Mouse (Mus musculus) embryonic facial prominence, embryonic 10.5 days (tissue): ENCODE data around the gene Serpina1f. TPM values are rescaled to one million over a fixed set of nuclear protein-coding genes. Genes with fewer than 3 reads are reported as not detected.
"Not testable (repeated sequence)": the region's sequence is repeated elsewhere in the genome, so short reads cannot be mapped to it uniquely, and the experiment has no call there.

Experiments
- DNase-seq: peaks from one replicate; pipeline ENCODE4 v3.0.0-alpha.2; 2017; ENCODE audit warnings: low spot score
- H3K27ac ChIP-seq: fragments of 300-500 bp; sonication (generic); replicated peaks from 2 replicates; pipeline ENCODE4 v1.5.1; 2016; ENCODE audit warnings: mild to moderate bottlenecking
- H3K27me3 ChIP-seq: fragments of 300-500 bp; sonication (generic); replicated peaks from 2 replicates; pipeline ENCODE4 v1.6.1; 2016; ENCODE audit warnings: low read depth, mild to moderate bottlenecking; ENCODE audit not compliant: poor library complexity, severe bottlenecking
- H3K36me3 ChIP-seq: fragments of 300-500 bp; sonication (generic); replicated peaks from 2 replicates; pipeline ENCODE4 v1.6.1; 2016; ENCODE audit warnings: mild to moderate bottlenecking, moderate library complexity
- H3K4me1 ChIP-seq: fragments of 300-500 bp; sonication (generic); 2 replicates; pipeline ENCODE4 v1.6.1; 2016
- H3K4me3 ChIP-seq: fragments of 300-500 bp; sonication (generic); 2 replicates; pipeline ENCODE4 v1.5.1; 2016; ENCODE audit warnings: mild to moderate bottlenecking, moderate library complexity
- H3K9me3 ChIP-seq: fragments of 300-500 bp; sonication (generic); 2 replicates; pipeline ENCODE4 v1.6.1; 2016; ENCODE audit warnings: mild to moderate bottlenecking
- WGBS: fragments of 180-500 bp; shearing (Covaris S2); methylation state at CpG from one replicate; pipeline ENCODE4 v1.1.7; 2016; 5-methylcytosine and 5-hydroxymethylcytosine counted together
- polyA plus RNA-seq: library from polyadenylated mRNA; unstranded; fragments of >200 nt; fragmentation: Nextera tagmentation; extraction: Ambion mirVana; gene quantifications from 2 replicates; pipeline ENCODE4 v1.2.1, GENCODE M21; 2016

The Serpina1f gene
- polyA plus RNA-seq, 1 experiment from 2014 or later: not detected

DNA sequence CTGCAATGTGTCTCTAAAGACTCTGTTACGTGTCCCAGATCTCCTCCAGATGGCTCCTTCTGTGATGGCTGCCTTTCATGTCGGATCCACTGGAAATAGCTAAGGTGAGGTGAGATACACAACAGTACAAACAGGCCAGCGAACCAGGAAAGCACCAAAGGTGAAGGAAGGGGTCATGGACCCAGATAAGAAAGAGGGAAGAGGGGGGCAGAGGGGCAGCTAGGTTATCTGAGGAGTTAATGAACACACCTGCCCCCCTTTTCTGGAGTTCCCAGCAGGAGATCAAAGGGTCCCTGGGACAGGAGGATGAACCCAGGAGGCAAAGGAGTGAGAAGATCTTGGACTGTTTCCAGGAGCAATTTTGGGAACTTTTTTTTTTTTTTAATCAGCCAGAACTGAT, 9.9 kb downstream of the Serpina1f start:
- no peaks in the 10 kb centered on the region for H3K9me3 ChIP-seq
- H3K36me3 ChIP-seq: no peaks in the 10 kb centered on the region
- no peaks in the 10 kb centered on the region for H3K4me1 ChIP-seq
- no peak overlapping the region for H3K4me3 ChIP-seq
- 82% methylated on average over 3 of the region's 3 CpGs for WGBS
- no peak for DNase-seq
- no peak overlapping the region for H3K27ac ChIP-seq
- H3K27me3 ChIP-seq: no peaks in the 10 kb centered on the region

DNA sequence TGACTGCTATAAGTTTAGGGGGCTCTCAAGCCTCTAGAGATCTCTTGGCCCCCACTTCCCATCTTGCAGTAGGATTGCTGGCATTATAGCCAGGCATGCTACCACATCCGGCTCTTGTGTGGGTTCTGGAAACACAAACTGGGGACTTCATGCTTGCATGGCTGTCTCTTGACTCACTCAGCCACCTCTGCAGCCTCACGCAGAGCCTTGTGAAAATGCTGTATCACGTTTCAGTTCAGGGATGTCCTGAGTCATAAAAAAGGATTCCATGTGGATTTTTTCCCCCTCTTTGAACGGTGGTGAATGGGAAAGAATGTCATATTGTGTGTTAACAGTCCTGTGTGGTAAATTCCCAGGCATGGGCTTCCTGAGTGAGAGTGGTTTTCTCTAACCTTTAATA, 11.6 kb downstream of the Serpina1f start:
- H3K4me1 ChIP-seq: no peaks in the 10 kb centered on the region
- H3K27me3 ChIP-seq: no peaks in the 10 kb centered on the region
- DNase-seq: no peak
- H3K4me3 ChIP-seq: no peak overlapping the region
- H3K36me3 ChIP-seq: no peaks in the 10 kb centered on the region
- WGBS: 66% methylated on average over 4 of the region's 4 CpGs
- H3K27ac ChIP-seq: no peak overlapping the region
- H3K9me3 ChIP-seq: no peaks in the 10 kb centered on the region

DNA sequence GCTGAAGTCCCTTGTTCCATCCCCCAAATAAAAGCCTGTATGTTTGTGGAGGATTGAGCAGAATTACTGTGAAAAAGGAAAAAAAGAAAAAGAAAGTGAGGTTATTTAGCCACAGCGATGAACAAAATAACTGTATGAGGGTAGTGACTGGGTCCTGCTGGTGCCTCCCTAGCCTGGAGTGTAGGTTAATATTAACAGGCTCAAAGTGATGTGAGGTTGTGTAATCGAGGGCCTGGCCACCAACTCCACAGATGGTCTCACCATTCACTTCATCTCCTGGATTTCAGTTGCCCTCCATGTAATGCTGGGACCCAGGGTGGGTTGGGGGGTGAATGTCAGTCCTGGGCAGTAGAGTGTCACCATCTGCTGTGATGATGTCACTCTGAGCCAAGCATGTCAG, 13.6 kb downstream of the Serpina1f start:
- H3K36me3 ChIP-seq: no peaks in the 10 kb centered on the region
- WGBS: 81% methylated on average over 2 of the region's 2 CpGs

DNA sequence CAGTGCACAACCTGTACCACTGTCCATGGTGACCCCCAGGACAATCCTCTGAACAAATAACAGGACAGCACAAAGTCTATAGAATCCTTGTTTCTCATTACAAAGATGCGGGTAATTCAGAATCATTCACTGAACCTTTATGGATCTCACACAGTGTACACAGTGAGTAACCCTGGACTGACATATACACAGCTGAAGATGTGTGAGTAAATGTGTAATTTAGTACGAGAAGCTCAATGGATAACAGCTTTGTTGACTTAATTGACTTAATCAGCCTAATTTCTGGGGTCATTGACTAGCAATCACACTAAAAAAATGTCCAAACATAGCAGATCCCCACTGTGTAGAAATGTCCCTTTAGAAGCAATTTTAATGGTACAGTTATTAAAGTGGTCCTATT, 14.2 kb downstream of the Serpina1f start:
- WGBS: 82% methylated on average over 2 of the region's 2 CpGs
- DNase-seq: no peak

More for the DNA sequence above, 13.6 kb downstream of the Serpina1f start:
- Histone ChIP-seq H3K4me3 (no peak overlapping the region), H3K9me3 (no peaks in the 10 kb centered on the region), H3K27me3 (no peaks in the 10 kb centered on the region), H3K4me1 (no peaks in the 10 kb centered on the region), H3K27ac (no peak overlapping the region)
- DNase-seq: no peak

DNA sequence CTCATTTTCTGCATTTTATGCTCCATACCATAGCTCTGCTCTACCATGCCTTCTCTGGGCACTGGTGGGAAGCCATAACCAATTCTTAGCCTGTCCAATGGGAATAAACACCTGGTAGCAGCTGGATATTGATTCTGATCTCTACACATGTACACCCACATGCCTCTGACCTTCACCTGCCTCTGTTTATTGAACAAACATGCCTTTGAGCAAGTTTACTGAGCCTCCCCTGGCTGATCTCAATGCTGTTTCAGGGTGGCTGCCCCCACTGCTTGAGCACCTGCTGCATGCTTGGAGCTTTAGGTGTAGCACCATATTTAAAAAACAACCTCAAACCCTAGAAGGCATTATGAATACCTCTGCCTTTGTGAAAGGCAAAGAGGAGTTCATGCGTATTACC, 15.5 kb downstream of the Serpina1f start:
- not testable (repeated sequence) for H3K27ac ChIP-seq, H3K4me3 ChIP-seq, H3K4me1 ChIP-seq, H3K27me3 ChIP-seq, H3K36me3 ChIP-seq, DNase-seq, H3K9me3 ChIP-seq
- 98% methylated on average over 1 of the region's 1 CpGs for WGBS

More for the DNA sequence above, 14.2 kb downstream of the Serpina1f start:
- Histone ChIP-seq H3K36me3 (no peaks in the 10 kb centered on the region), H3K4me3 (no peak overlapping the region), H3K27me3 (no peaks in the 10 kb centered on the region), H3K9me3 (no peaks in the 10 kb centered on the region), H3K4me1 (no peaks in the 10 kb centered on the region), H3K27ac (no peak overlapping the region)

DNA sequence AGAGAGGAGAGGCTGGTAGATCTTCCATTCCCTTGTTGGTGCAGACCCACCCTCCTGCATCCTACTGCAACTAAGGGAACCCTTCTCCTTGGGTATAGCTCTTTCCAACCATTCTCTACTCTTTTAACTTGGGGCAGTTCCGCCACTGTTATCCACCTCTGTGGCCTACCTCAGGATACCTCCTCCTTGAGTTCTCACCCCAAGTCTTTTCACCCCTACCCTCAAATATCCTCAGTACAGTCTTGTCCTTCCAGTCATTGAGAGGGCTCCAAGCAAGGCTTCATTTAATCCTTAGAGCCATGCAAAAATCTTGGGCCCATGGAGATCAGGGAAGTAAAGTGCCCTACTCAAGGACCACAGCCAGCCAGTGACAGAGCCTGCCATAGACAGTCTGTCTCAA, 19.3 kb downstream of the Serpina1f start, which contains the start of gene Serpina16:
Serpina16 (minus strand) TSS at position 101 of the 400 bp plus-strand sequence.
- no peak within 1 kb of the TSS for H3K4me3 ChIP-seq
- no peaks in the 10 kb centered on the region for H3K9me3 ChIP-seq
- no peaks in the 10 kb centered on the region for H3K36me3 ChIP-seq
- WGBS: 88% methylated on average over 1 of the region's 1 CpGs
- H3K27me3 ChIP-seq: no peaks in the 10 kb centered on the region
- no peak within 1 kb of the TSS for H3K27ac ChIP-seq
- H3K4me1 ChIP-seq: no peaks in the 10 kb centered on the region
- DNase-seq: no peak

DNA sequence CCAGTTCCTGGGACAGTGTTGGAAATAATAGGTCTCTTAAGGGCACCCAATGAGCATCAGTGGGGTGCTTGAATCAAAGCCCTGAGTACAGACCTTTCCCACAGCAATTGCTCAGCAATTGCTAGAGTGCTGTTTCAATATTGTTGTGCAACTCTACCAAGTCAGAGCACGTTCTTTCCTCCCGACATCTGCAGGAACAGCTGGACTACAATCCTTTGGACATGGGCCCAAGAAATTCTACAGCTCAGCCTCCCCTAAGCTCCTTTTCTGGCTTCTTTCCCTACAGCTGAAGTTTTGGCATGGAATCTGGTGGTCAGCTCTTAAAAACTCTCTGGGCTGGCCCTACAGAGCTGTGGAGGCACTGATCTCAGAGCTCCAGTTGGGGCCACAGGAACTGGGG, 22.1 kb downstream of the Serpina1f start:
- no peaks in the 10 kb centered on the region for H3K36me3 ChIP-seq
- 90% methylated on average over 2 of the region's 2 CpGs for WGBS

DNA sequence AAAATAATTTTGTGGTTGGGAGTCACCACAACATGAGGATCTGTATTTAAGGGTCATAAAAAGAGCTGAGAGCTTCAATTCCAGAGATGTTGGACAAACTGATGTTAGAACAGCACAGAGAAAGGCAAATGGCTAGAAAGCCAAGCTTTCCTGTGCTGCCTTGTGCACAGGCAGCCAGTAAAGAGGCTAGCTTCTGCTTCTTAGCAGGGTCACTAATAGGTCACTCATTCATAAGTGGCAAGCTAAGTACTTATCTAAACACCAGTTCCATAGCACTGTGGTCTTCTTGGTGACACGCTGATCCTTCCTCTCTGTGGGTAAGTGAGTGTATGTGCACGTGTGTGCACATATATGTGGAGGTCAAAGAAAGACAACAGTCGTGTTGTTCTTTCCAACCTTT, 23.8 kb downstream of the Serpina1f start:
- Histone ChIP-seq H3K27ac (no peak overlapping the region), H3K36me3 (no peaks in the 10 kb centered on the region), H3K9me3 (no peaks in the 10 kb centered on the region), H3K4me3 (no peak overlapping the region), H3K4me1 (no peaks in the 10 kb centered on the region), H3K27me3 (no peaks in the 10 kb centered on the region)
- 81% methylated on average over 3 of the region's 3 CpGs for WGBS
- DNase-seq: no peak

More for the DNA sequence above, 22.1 kb downstream of the Serpina1f start:
- Histone ChIP-seq H3K27me3 (no peaks in the 10 kb centered on the region), H3K4me1 (no peaks in the 10 kb centered on the region), H3K27ac (no peak overlapping the region), H3K9me3 (no peaks in the 10 kb centered on the region), H3K4me3 (no peak overlapping the region)
- no peak for DNase-seq

DNA sequence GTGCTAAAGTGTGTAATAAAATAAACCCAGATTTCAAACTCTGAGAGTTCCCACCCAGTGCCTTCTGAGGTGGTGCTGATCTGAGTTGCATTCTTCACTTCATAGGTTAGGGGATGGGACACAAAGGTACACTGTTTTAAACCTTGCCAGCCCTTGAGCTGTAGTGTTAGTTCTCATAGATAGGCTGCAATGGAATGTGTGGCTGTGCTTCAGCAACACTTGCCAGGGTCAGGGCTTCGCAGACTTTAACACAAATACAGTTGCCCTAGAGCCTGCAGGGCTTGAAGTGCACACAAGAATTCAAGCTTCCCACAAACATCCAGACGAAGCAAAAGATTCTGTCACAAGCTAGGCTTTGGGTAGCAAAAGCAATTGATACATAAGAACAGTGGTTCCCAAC, 24.4 kb downstream of the Serpina1f start:
- Histone ChIP-seq H3K36me3 (no peaks in the 10 kb centered on the region), H3K4me3 (no peak overlapping the region), H3K4me1 (no peaks in the 10 kb centered on the region), H3K9me3 (no peaks in the 10 kb centered on the region), H3K27ac (no peak overlapping the region), H3K27me3 (no peaks in the 10 kb centered on the region)
- 67% methylated on average over 2 of the region's 2 CpGs for WGBS
- no peak for DNase-seq

DNA sequence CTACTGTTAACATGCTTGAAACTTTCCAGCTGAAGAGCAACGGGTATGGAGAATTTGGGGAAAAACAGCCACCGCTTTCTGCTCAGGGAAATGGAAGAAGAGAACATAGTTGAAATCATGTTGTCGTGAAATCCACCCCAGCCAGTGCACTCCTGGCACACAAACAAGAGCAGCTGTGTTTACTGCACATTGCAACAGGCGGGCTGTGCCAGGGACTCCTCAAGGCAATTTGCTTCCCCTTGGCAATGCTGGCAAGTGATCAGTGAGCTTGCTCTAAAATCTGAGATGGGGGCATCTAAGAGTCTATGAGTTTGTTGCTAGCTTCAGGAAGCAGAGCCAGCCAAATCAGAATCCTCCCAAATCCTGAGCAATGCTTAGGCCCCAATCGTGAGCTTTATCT, 25.0 kb downstream of the Serpina1f start:
- DNase-seq: no peak
- no peaks in the 10 kb centered on the region for H3K9me3 ChIP-seq
- no peaks in the 10 kb centered on the region for H3K4me1 ChIP-seq
- 88% methylated on average over 5 of the region's 5 CpGs for WGBS
- no peak overlapping the region for H3K4me3 ChIP-seq
- H3K27me3 ChIP-seq: no peaks in the 10 kb centered on the region
- no peaks in the 10 kb centered on the region for H3K36me3 ChIP-seq
- H3K27ac ChIP-seq: no peak overlapping the region

DNA sequence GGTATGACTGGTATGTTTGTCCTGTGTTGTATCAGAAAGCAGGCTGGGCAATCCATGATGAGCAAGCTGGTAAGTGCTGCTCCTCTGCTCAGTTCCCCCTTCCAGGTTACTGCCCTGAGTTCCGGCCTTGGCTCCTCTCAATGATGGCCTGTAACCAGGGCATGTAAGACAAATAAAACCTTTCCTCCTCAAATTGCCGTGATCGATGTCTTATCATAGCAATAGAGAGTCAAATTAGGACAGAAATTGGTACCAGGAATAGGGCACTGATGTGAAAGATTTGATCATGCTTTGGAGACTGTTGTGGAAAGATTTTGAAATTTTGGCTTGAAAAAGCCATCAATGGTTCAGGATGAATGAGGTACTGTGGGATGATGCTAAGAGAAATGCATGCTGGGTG, 30.0 kb downstream of the Serpina1f start:
- no peak overlapping the region for H3K27ac ChIP-seq
- no peak for DNase-seq
- no peak overlapping the region for H3K4me3 ChIP-seq
- H3K36me3 ChIP-seq: no peaks in the 10 kb centered on the region
- H3K9me3 ChIP-seq: no peaks in the 10 kb centered on the region
- no peaks in the 10 kb centered on the region for H3K27me3 ChIP-seq
- no peaks in the 10 kb centered on the region for H3K4me1 ChIP-seq
- WGBS: 91% methylated on average over 3 of the region's 3 CpGs

DNA sequence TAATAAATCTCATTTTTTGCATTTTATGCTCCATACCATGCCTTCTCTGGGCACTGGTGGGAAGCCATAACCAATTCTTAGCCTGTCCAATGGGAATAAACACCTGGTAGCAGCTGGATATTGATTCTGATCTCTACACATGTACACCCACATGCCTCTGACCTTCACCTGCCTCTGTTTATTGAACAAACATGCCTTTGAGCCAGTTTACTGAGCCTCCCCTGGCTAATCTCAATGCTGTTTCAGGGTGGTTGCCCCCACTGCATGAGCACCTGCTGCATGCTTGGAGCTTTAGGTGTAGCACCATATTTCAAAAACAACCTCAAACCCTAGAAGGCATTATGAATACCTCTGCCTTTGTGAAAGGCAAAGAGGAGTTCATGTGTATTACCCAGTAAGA, 33.3 kb downstream of the Serpina1f start:
- H3K9me3 ChIP-seq, DNase-seq, H3K27ac ChIP-seq: not testable (repeated sequence)

DNA sequence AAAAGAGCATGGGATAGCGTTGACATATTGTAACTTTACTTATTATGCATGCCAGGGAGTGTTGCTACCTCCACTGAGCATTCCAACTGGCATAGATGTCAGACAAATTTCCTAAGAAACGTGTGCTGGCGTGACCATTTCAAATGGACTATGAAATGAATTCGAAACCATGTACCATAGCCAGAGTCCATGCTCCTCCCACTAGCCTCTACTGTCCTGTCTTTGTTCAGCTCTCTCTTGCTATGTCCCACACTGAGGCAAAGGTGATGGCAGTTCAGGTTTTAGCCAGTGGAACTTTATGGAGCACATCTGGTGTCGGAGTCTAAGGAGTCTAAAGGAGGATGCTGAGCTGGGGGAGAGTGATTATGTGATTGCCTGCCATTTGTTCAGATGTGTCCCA, 35.3 kb downstream of the Serpina1f start:
- no peaks in the 10 kb centered on the region for H3K4me1 ChIP-seq
- no peaks in the 10 kb centered on the region for H3K36me3 ChIP-seq
- WGBS: 89% methylated on average over 5 of the region's 5 CpGs
- DNase-seq: no peak
- no peaks in the 10 kb centered on the region for H3K9me3 ChIP-seq
- no peaks in the 10 kb centered on the region for H3K27me3 ChIP-seq
- H3K27ac ChIP-seq: no peak overlapping the region
- H3K4me3 ChIP-seq: no peak overlapping the region

More for the DNA sequence above, 33.3 kb downstream of the Serpina1f start:
- not testable (repeated sequence) for H3K4me3 ChIP-seq, H3K4me1 ChIP-seq, H3K36me3 ChIP-seq, H3K27me3 ChIP-seq

DNA sequence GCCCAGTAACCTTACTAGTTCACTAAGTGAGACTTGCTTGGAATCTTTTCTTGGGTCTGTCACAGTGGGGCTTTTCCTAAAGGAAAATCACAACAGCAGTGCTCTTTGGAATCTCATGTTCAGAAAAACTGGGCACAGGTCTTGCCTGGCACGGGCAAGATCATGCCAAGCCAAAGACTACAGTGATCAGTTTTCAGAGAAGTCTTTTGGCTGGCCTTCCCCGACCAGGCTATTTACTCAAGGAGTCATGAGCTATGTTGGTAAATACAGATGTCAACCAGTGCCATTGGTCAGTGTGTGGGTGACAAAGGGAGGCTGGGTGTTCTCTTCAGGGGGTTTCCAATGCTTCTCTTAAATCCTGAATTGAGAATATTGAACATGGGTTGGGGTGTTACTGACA, 36.2 kb downstream of the Serpina1f start:
- H3K4me3 ChIP-seq: no peak overlapping the region
- no peaks in the 10 kb centered on the region for H3K27me3 ChIP-seq
- DNase-seq: no peak
- H3K4me1 ChIP-seq: no peaks in the 10 kb centered on the region
- H3K27ac ChIP-seq: no peak overlapping the region
- WGBS: 87% methylated on average over 2 of the region's 2 CpGs
- H3K36me3 ChIP-seq: no peaks in the 10 kb centered on the region
- H3K9me3 ChIP-seq: no peaks in the 10 kb centered on the region
